Mouse (Mus musculus) hindbrain, embryonic 14.5 days (tissue): ENCODE results near the gene Gjc2. TPM values are rescaled to one million over a fixed set of nuclear protein-coding genes. Genes with fewer than 3 reads are reported as not detected.
"Not testable (repeated sequence)": the region's sequence is repeated elsewhere in the genome, so short reads cannot be mapped to it uniquely, and the experiment has no call there.

Experiments
- ATAC-seq: fragments of 200-750 bp; cut with Nextera tagmentation; 2 replicates; pipeline ENCODE4 v1.8.0; 2017; ENCODE audit warnings: moderate number of reproducible peaks, mild to moderate bottlenecking, moderate TSS enrichment, moderate library complexity; ENCODE audit not compliant: low FRiP score
- DNase-seq: peaks from one replicate; pipeline ENCODE4 v3.0.0-alpha.2; 2015; ENCODE audit warnings: low spot score
- H3K27ac ChIP-seq: fragments of 300-500 bp; sonication (generic); 2 replicates; pipeline ENCODE4 v1.5.1; 2014; ENCODE audit warnings: mild to moderate bottlenecking, moderate library complexity
- H3K27me3 ChIP-seq: fragments of 300-500 bp; sonication (generic); 2 replicates; pipeline ENCODE4 v1.6.1; 2014; ENCODE audit warnings: mild to moderate bottlenecking, low read length, mixed read lengths; ENCODE audit not compliant: control insufficient read depth, insufficient read depth
- H3K36me3 ChIP-seq: fragments of 300-500 bp; sonication (generic); replicated peaks from 2 replicates; pipeline ENCODE4 v1.6.1; 2014; ENCODE audit not compliant: control insufficient read depth, insufficient read depth
- H3K4me1 ChIP-seq: fragments of 300-500 bp; sonication (generic); replicated peaks from 2 replicates; pipeline ENCODE4 v1.6.1; 2014; ENCODE audit warnings: antibody characterized with exemption, low read length, mixed read lengths; ENCODE audit not compliant: control insufficient read depth, insufficient read depth
- H3K4me2 ChIP-seq: fragments of 300-500 bp; sonication (generic); replicated peaks from 2 replicates; pipeline ENCODE4 v1.6.1; 2014; ENCODE audit warnings: mild to moderate bottlenecking, moderate library complexity
- H3K4me3 ChIP-seq: fragments of 300-500 bp; sonication (generic); replicated peaks from 2 replicates; pipeline ENCODE4 v1.5.1; 2014; ENCODE audit warnings: mild to moderate bottlenecking, low read length
- H3K9ac ChIP-seq: fragments of 300-500 bp; sonication (generic); 2 replicates; pipeline ENCODE4 v1.6.1; 2014
- H3K9me3 ChIP-seq: fragments of 300-500 bp; sonication (generic); 2 replicates; pipeline ENCODE4 v1.6.1; 2016; ENCODE audit warnings: low read length; ENCODE audit not compliant: control insufficient read depth
- WGBS: fragments of 180-500 bp; shearing (Covaris S2); extraction: QIAGEN DNeasy Blood & Tissue Kit; methylation state at CpG from one replicate; pipeline ENCODE4 v1.1.7; 2014; 5-methylcytosine and 5-hydroxymethylcytosine counted together
- polyA plus RNA-seq: library from polyadenylated mRNA; unstranded; fragments of >200 nt; fragmentation: Nextera tagmentation; extraction: Ambion mirVana; gene quantifications from 2 replicates; pipeline ENCODE4 v1.2.1, GENCODE M21; 2014

The Gjc2 gene
- polyA plus RNA-seq, 1 experiment from 2014 or later = 0.35 TPM

DNA sequence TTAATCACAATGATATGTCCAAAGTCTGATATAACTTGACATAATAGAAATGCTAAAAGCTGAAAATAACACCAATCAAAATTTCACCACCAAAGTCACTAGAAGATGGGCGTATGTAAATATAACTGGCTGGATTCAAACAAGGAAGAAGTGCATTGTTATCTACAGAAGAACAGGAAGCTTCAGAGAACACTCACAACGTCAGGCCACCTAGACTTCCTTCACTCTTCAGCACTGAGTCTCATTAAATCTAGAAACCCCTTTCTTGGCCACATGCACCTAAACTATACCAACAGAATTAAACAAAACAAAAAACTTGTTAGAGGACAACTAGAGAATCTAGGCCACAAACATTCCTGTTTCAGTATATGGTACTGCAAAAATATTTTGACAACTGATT lies 41.5 kb upstream of the Gjc2 start:
- H3K27ac ChIP-seq = no peak overlapping the region
- no peaks in the 10 kb centered on the region for H3K9me3 ChIP-seq
- H3K36me3 ChIP-seq = no peaks in the 10 kb centered on the region
- no peak overlapping the region for H3K4me2 ChIP-seq
- WGBS = 76% methylated on average over 2 of the region's 2 CpGs
- H3K4me1 ChIP-seq = peaks cover 28% of the 10 kb centered on the region
- H3K4me3 ChIP-seq = no peak overlapping the region
- ATAC-seq (no peak), DNase-seq (no peak)
- no peaks in the 10 kb centered on the region for H3K27me3 ChIP-seq
- H3K9ac ChIP-seq = no peak overlapping the region

GRCm38 (mm10) chr11:59224025-59224424 lies 41.0 kb upstream of the Gjc2 start:
- ATAC-seq (no peak), DNase-seq (no peak)
- Histone ChIP-seq H3K4me3 (no peak overlapping the region), H3K9me3 (no peaks in the 10 kb centered on the region), H3K36me3 (no peaks in the 10 kb centered on the region), H3K27me3 (no peaks in the 10 kb centered on the region), H3K27ac (no peak overlapping the region), H3K4me2 (no peak overlapping the region), H3K9ac (no peak overlapping the region), H3K4me1 (peaks cover 28% of the 10 kb centered on the region)
- 95% methylated on average over 3 of the region's 3 CpGs for WGBS

- no peaks in the 10 kb centered on the region for H3K27me3 ChIP-seq
- no peaks in the 10 kb centered on the region for H3K9me3 ChIP-seq
- WGBS = 91% methylated on average over 4 of the region's 4 CpGs
- no peaks in the 10 kb centered on the region for H3K36me3 ChIP-seq
- ATAC-seq (no peak), DNase-seq (no peak)
- no peak overlapping the region for H3K4me2 ChIP-seq
- no peak overlapping the region for H3K9ac ChIP-seq
- H3K27ac ChIP-seq = no peak overlapping the region
- H3K4me3 ChIP-seq = no peak overlapping the region
- peaks cover 23% of the 10 kb centered on the region for H3K4me1 ChIP-seq
Observed at GRCm38 (mm10) chr11:59222306-59222705, 39.3 kb upstream of the Gjc2 start.

GRCm38 (mm10) chr11:59221604-59222003 lies 38.6 kb upstream of the Gjc2 start:
- H3K27ac ChIP-seq = no peak overlapping the region
- peaks cover 18% of the 10 kb centered on the region for H3K4me1 ChIP-seq
- no peak overlapping the region for H3K9ac ChIP-seq
- no peak for ATAC-seq
- H3K27me3 ChIP-seq = no peaks in the 10 kb centered on the region
- DNase-seq = no peak
- no peak overlapping the region for H3K4me3 ChIP-seq
- no peak overlapping the region for H3K4me2 ChIP-seq
- H3K9me3 ChIP-seq = no peaks in the 10 kb centered on the region
- no peaks in the 10 kb centered on the region for H3K36me3 ChIP-seq

GRCm38 (mm10) chr11:59219064-59219463 lies 36.1 kb upstream of the Gjc2 start:
- DNase-seq (no peak), ATAC-seq (no peak)
- Histone ChIP-seq H3K4me1 (no peaks in the 10 kb centered on the region), H3K27me3 (no peaks in the 10 kb centered on the region), H3K27ac (no peak overlapping the region), H3K4me2 (no peak overlapping the region), H3K9ac (no peak overlapping the region), H3K4me3 (no peak overlapping the region), H3K9me3 (no peaks in the 10 kb centered on the region), H3K36me3 (0 out of 2 replicates have a peak, but pooled peaks cover 4% of the 10 kb centered on the region)

DNA sequence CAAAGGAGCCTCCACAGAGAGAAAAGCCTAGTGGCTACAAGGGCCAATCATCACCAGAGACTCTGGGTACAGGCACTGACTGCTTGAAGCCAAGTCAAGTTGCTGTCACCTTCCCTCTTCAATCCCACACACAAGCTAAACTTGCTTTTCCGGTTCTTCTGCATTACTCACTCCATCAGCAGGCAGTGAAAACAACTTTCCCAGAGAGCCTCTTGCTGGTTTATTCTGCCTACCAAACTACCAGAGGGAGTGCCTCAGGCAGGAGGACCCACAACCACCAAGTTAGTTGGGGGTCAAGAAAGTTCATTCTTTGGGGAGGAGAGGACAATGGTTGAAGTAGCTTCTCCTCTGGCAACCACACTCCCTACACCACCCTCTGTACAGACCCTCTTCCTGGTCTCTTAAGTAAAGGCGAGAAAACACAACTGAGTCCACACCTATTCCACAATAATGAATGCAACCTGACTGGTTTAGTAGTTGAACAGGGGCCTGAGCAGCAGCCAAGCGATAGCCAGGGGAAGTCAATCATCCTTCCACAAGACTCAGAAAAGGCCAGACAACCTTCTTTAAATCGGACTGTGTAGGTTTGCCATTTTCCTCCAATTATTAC lies 35.5 kb upstream of the Gjc2 start:
- Histone ChIP-seq H3K36me3 (0 out of 2 replicates have a peak, but pooled peaks cover 4% of the 10 kb centered on the region), H3K27ac (no peak overlapping the region), H3K9ac (no peak overlapping the region), H3K4me1 (no peaks in the 10 kb centered on the region), H3K9me3 (no peaks in the 10 kb centered on the region), H3K4me2 (no peak overlapping the region), H3K27me3 (no peaks in the 10 kb centered on the region), H3K4me3 (no peak overlapping the region)
- no peak for ATAC-seq
- no peak for DNase-seq
- WGBS = 91% methylated on average over 4 of the region's 4 CpGs

- Histone ChIP-seq H3K4me2 (no peak overlapping the region), H3K36me3 (peaks cover 18% of the 10 kb centered on the region), H3K27me3 (no peaks in the 10 kb centered on the region), H3K27ac (no peak overlapping the region), H3K4me1 (no peaks in the 10 kb centered on the region), H3K9me3 (no peaks in the 10 kb centered on the region), H3K4me3 (no peak overlapping the region), H3K9ac (no peak overlapping the region)
- ATAC-seq = no peak
- 88% methylated on average over 3 of the region's 3 CpGs for WGBS
- DNase-seq = no peak
Observed at GRCm38 (mm10) chr11:59216955-59217354, 33.9 kb upstream of the Gjc2 start.

DNA sequence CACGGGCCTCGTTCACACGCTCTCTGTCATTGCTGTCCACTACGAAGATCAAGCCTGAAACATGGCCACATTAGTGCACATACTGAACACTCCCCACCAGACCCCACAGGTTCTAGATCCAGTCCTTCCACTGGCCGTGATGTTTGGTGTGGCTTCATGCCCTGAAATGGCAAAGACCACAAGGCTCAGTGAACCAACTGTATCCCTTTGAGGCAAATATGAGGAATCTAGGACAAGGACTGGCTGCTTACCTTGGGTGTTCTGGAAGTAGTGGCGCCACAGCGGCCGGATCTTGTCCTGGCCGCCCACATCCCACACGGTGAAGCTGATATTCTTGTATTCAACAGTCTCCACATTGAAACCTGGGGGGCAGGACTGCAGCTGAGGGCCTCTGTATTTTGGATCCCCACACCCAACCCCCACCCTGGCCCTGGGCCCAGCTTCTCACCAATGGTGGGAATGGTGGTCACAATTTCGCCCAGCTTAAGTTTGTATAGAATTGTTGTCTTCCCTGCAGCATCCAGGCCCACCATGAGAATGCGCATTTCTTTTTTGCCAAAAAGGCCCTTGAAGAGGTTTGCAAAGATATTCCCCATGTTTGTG lies 30.0 kb upstream of the Gjc2 start:
- peaks cover 12% of the 10 kb centered on the region for H3K4me1 ChIP-seq
- no peaks in the 10 kb centered on the region for H3K9me3 ChIP-seq
- DNase-seq = no peak
- H3K27me3 ChIP-seq = no peaks in the 10 kb centered on the region
- H3K4me2 ChIP-seq = no peak overlapping the region
- no peak overlapping the region for H3K4me3 ChIP-seq
- no peak overlapping the region for H3K27ac ChIP-seq
- H3K9ac ChIP-seq = no peak overlapping the region
- ATAC-seq = no peak
- 92% methylated on average over 12 of the region's 12 CpGs for WGBS
- H3K36me3 ChIP-seq = peaks cover 46% of the 10 kb centered on the region

- not testable (repeated sequence) for H3K4me2 ChIP-seq, H3K9ac ChIP-seq, H3K27ac ChIP-seq, DNase-seq, ATAC-seq, H3K9me3 ChIP-seq, H3K27me3 ChIP-seq, H3K4me3 ChIP-seq
- H3K36me3 ChIP-seq = peaks cover 47% of the 10 kb centered on the region
- 85% methylated on average over 12 of the region's 12 CpGs for WGBS
- peaks cover 17% of the 10 kb centered on the region for H3K4me1 ChIP-seq
Observed at GRCm38 (mm10) chr11:59212320-59212719, 29.3 kb upstream of the Gjc2 start.

DNA sequence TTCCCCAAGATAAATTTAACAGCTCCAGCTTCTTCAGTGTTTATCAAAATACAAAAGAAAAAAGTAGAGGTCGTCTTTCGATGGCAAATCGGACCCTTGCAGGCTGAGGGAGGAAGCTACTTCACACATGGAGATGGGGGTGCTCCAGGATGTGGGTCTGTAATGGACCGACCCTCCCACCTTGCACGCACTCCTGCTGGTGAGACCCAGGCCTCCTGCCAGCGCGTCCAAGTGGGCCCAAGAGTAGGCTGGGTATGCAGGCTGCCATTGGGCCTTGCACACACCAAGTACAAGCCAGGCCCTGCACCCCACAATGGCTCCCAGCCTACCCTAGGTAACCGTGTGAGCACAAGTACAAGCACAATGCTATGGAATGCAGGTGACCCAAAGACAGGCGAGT lies 28.5 kb upstream of the Gjc2 start:
- ATAC-seq, H3K27me3 ChIP-seq, H3K9ac ChIP-seq, H3K4me3 ChIP-seq, DNase-seq, H3K9me3 ChIP-seq, H3K27ac ChIP-seq, H3K4me2 ChIP-seq: not testable (repeated sequence)
- 93% methylated on average over 8 of the region's 9 CpGs for WGBS
- Histone ChIP-seq H3K36me3 (peaks cover 53% of the 10 kb centered on the region), H3K4me1 (peaks cover 17% of the 10 kb centered on the region)
